Mouse (Mus musculus): ENCODE results near the gene Wbp11.
"Not testable (repeated sequence)": the region's sequence is repeated elsewhere in the genome, so short reads cannot be mapped to it uniquely, and the experiment has no call there.

Gene Wbp11

GRCm38 (mm10) chr6:136801274-136801673 is 26.8 kb downstream of the Wbp11 start:
- no peak for DNase-seq

- no peak for DNase-seq
Observed at GRCm38 (mm10) chr6:136800710-136801109, 27.3 kb downstream of the Wbp11 start.

GRCm38 (mm10) chr6:136797874-136798693 is 29.9 kb downstream of the Wbp11 start:
- not testable (repeated sequence) for DNase-seq

- no peak for DNase-seq
Observed at GRCm38 (mm10) chr6:136795850-136796249, 32.2 kb downstream of the Wbp11 start.

GRCm38 (mm10) chr6:136795110-136795509 is 32.9 kb downstream of the Wbp11 start:
- no peak for DNase-seq

GRCm38 (mm10) chr6:136793831-136794525 is 34.1 kb downstream of the Wbp11 start:
- no peak for DNase-seq

- no peak for DNase-seq
Observed at GRCm38 (mm10) chr6:136792884-136793758, 34.9 kb downstream of the Wbp11 start.

GRCm38 (mm10) chr6:136789391-136789971 is 38.6 kb downstream of the Wbp11 start:
- peak; percentile 63 to 72 for DNase-seq

- DNase-seq = no peak
Observed at GRCm38 (mm10) chr6:136782761-136783160, 45.3 kb downstream of the Wbp11 start.

GRCm38 (mm10) chr6:136782146-136782545 is 45.9 kb downstream of the Wbp11 start:
- no peak for DNase-seq

- no peak for DNase-seq
Observed at GRCm38 (mm10) chr6:136781377-136781986, 46.6 kb downstream of the Wbp11 start, which contains the start of gene Gucy2c. Gucy2c (minus strand) TSS chr6:136781765.

- no peak for DNase-seq
Observed at GRCm38 (mm10) chr6:136776392-136776791, 51.6 kb downstream of the Wbp11 start.

- no peak for DNase-seq
Observed at GRCm38 (mm10) chr6:136769859-136770258, 58.2 kb downstream of the Wbp11 start.

- DNase-seq = no peak
Observed at GRCm38 (mm10) chr6:136769143-136769542, 58.9 kb downstream of the Wbp11 start.

GRCm38 (mm10) chr6:136763912-136764311 is 64.1 kb downstream of the Wbp11 start:
- no peak for DNase-seq

Measured in lung, adult 18-20 months (tissue).